Mouse (Mus musculus) forebrain, embryonic 15.5 days (tissue): ENCODE measurements around the gene Prkg1. TPM values are rescaled to one million over a fixed set of nuclear protein-coding genes. Genes with fewer than 3 reads are reported as not detected.

ENCODE experiments used
- ATAC-seq: fragments of 200-750 bp; cut with Nextera tagmentation; replicated peaks from 2 replicates; pipeline ENCODE4 v1.8.0; 2017; ENCODE audit warnings: mild to moderate bottlenecking, moderate TSS enrichment, moderate library complexity
- H3K27ac ChIP-seq: fragments of 300-500 bp; sonication (generic); replicated peaks from 2 replicates; pipeline ENCODE4 v1.5.1; 2015; ENCODE audit warnings: mild to moderate bottlenecking, inconsistent platforms
- H3K27me3 ChIP-seq: fragments of 300-500 bp; sonication (generic); 2 replicates; pipeline ENCODE4 v1.6.1; 2015; ENCODE audit warnings: inconsistent platforms
- H3K36me3 ChIP-seq: fragments of 300-500 bp; sonication (generic); 2 replicates; pipeline ENCODE4 v1.6.1; 2015; ENCODE audit warnings: mild to moderate bottlenecking, inconsistent platforms
- H3K4me1 ChIP-seq: fragments of 300-500 bp; sonication (generic); 2 replicates; pipeline ENCODE4 v1.6.1; 2015; ENCODE audit warnings: inconsistent platforms
- H3K4me2 ChIP-seq: fragments of 300-500 bp; sonication (generic); replicated peaks from 2 replicates; pipeline ENCODE4 v1.6.1; 2015; ENCODE audit warnings: mild to moderate bottlenecking, inconsistent platforms
- H3K4me3 ChIP-seq: fragments of 300-500 bp; sonication (generic); 2 replicates; pipeline ENCODE4 v1.5.1; 2015; ENCODE audit warnings: mild to moderate bottlenecking, inconsistent platforms
- H3K9ac ChIP-seq: fragments of 300-500 bp; sonication (generic); replicated peaks from 2 replicates; pipeline ENCODE4 v1.6.1; 2015; ENCODE audit warnings: mild to moderate bottlenecking, inconsistent platforms
- H3K9me3 ChIP-seq: fragments of 300-500 bp; sonication (generic); 2 replicates; pipeline ENCODE4 v1.6.1; 2016; ENCODE audit warnings: inconsistent platforms
- WGBS: fragments of 180-500 bp; shearing (Covaris S2); methylation state at CpG from one replicate; pipeline ENCODE4 v1.1.7; 2015; ENCODE audit warnings: mixed read lengths; 5-methylcytosine and 5-hydroxymethylcytosine counted together
- polyA plus RNA-seq: library from polyadenylated mRNA; unstranded; fragments of >200 nt; fragmentation: Nextera tagmentation; extraction: Ambion mirVana; gene quantifications from 2 replicates; pipeline ENCODE4 v1.2.1, GENCODE M21; 2015

Gene Prkg1
- 2.2 and 2.4 TPM in 2 replicates for polyA plus RNA-seq

- ATAC-seq = peak; percentile 90
- Histone ChIP-seq H3K4me3 (peak within 1 kb of the TSS; percentile 50), H3K36me3 (no peaks in the 10 kb centered on the region), H3K4me1 (peaks cover 30% of the 10 kb centered on the region), H3K4me2 (peak within 1 kb of the TSS; percentile 99), H3K9me3 (no peaks in the 10 kb centered on the region), H3K27me3 (peaks cover 36% of the 10 kb centered on the region), H3K27ac (no peak within 1 kb of the TSS), H3K9ac (peak within 1 kb of the TSS; percentile 44)
- WGBS = 0% methylated on average over 23 of the region's 23 CpGs
Measured at GRCm38 (mm10) chr19:31764801-31765340, at the start of gene Prkg1. TSS of gene Prkg1 (minus strand) at chr19:31765033.

DNA sequence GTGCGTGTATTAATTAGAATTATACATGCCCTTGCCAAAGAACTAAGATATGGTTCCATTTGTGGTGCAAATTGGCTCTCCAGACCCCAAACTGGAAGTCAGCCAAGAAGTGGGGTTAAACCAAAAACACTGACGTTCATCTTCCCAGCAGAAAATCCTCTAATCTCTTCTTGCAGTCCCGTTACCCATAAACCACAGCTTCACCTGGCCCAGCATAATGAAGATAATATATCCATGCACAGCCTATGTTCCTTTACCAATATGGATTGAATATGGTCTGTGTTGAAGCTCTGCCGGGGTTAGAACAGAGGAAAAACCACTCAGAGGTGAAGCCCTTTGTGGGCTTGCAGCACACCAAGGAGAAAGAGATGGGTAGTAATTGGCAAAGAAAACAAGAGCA lies 48.3 kb upstream of the Prkg1 start:
- no peaks in the 10 kb centered on the region for H3K9me3 ChIP-seq
- no peaks in the 10 kb centered on the region for H3K27me3 ChIP-seq
- no peaks in the 10 kb centered on the region for H3K4me1 ChIP-seq
- no peak overlapping the region for H3K9ac ChIP-seq
- H3K4me3 ChIP-seq = no peak overlapping the region
- ATAC-seq = no peak
- H3K27ac ChIP-seq = no peak overlapping the region
- WGBS = 50% methylated on average over 4 of the region's 4 CpGs
- no peak overlapping the region for H3K4me2 ChIP-seq
- no peaks in the 10 kb centered on the region for H3K36me3 ChIP-seq

DNA sequence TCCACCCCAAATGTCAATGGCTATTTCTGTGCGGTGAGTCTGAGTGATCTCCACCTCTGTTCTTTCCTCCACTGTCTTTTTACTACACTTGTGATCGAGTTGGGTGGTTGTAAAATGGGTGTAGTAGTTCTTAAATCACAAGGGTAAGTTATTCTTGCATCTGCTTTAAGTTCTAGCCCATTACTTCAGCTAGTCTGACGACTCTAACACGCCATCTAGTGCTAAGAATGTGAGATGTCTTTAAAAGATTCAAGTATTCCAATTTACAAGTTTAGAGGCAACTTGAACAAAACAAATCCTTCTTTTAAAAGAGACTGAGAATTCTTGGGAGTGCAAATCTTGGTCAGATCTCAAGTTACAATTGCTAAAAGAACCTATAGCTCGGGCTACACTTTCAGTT lies 46.5 kb upstream of the Prkg1 start:
- Histone ChIP-seq H3K4me2 (no peak overlapping the region), H3K4me3 (no peak overlapping the region), H3K27me3 (no peaks in the 10 kb centered on the region), H3K9me3 (no peaks in the 10 kb centered on the region), H3K9ac (no peak overlapping the region), H3K27ac (no peak overlapping the region), H3K4me1 (no peaks in the 10 kb centered on the region), H3K36me3 (no peaks in the 10 kb centered on the region)
- WGBS = 29% methylated on average over 5 of the region's 5 CpGs
- no peak for ATAC-seq

DNA sequence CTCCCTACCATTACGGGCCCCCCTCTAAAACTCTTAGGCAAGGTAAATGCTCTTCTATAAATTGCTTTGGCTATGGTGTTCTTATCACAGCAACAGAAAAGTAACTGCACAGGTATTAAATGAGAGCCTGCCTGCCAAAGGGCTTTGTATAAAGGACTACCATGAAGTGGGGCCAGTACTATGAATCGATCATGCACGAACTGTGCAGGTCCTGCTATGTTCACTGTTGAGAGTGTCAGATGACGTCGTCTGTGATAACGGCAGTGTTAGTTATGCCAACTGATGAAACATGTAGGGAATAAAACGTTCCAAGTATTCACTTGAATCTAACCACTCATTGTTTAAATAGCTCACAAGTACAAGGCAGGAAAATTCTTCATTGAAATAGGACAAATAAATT lies 40.6 kb upstream of the Prkg1 start:
- WGBS = 61% methylated on average over 7 of the region's 7 CpGs
- 0 out of 2 replicates have a peak, but pooled peaks cover 3% of the 10 kb centered on the region for H3K4me1 ChIP-seq
- H3K4me2 ChIP-seq = no peak overlapping the region
- no peaks in the 10 kb centered on the region for H3K36me3 ChIP-seq
- no peak overlapping the region for H3K27ac ChIP-seq
- H3K4me3 ChIP-seq = no peak overlapping the region
- H3K9ac ChIP-seq = no peak overlapping the region
- ATAC-seq = 0 out of 2 replicates have a peak, but pooled peaks have one; percentile 51
- H3K9me3 ChIP-seq = no peaks in the 10 kb centered on the region
- H3K27me3 ChIP-seq = no peaks in the 10 kb centered on the region

- Histone ChIP-seq H3K36me3 (no peaks in the 10 kb centered on the region), H3K4me2 (no peak overlapping the region), H3K4me3 (no peak overlapping the region), H3K9ac (no peak overlapping the region), H3K27me3 (no peaks in the 10 kb centered on the region), H3K4me1 (no peaks in the 10 kb centered on the region), H3K27ac (no peak overlapping the region), H3K9me3 (no peaks in the 10 kb centered on the region)
- 72% methylated on average over 9 of the region's 9 CpGs for WGBS
- 0 out of 2 replicates have a peak, but pooled peaks have one; percentile 41 for ATAC-seq
Measured at GRCm38 (mm10) chr19:31795485-31796046, 30.7 kb upstream of the Prkg1 start.

DNA sequence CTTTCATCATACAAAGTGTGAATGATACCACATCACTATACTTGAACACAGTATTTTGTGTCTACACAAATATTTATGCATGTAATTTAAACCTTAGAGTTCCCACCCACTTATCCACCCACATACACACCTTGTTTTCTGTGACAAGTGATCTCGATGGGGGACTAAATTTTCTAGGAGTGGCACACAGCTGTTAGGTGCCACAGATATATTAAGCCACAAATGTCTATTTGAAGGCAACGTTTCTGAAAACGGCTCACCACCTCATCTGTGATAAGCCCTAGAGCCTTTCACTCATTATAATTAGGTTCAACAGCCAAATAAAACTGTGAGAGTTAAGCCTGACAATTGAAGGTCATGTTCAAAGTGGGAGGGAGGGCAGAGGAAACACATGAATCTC lies 26.9 kb upstream of the Prkg1 start:
- no peak overlapping the region for H3K9ac ChIP-seq
- H3K4me3 ChIP-seq = no peak overlapping the region
- H3K4me2 ChIP-seq = no peak overlapping the region
- H3K27me3 ChIP-seq = no peaks in the 10 kb centered on the region
- no peak overlapping the region for H3K27ac ChIP-seq
- no peak for ATAC-seq
- no peaks in the 10 kb centered on the region for H3K4me1 ChIP-seq
- no peaks in the 10 kb centered on the region for H3K9me3 ChIP-seq
- 65% methylated on average over 3 of the region's 3 CpGs for WGBS
- no peaks in the 10 kb centered on the region for H3K36me3 ChIP-seq

- Histone ChIP-seq H3K9ac (no peak overlapping the region), H3K27me3 (no peaks in the 10 kb centered on the region), H3K9me3 (no peaks in the 10 kb centered on the region), H3K4me2 (no peak overlapping the region), H3K4me1 (no peaks in the 10 kb centered on the region), H3K36me3 (no peaks in the 10 kb centered on the region), H3K4me3 (no peak overlapping the region), H3K27ac (no peak overlapping the region)
- WGBS = 87% methylated on average over 3 of the region's 3 CpGs
- ATAC-seq = no peak
Measured at GRCm38 (mm10) chr19:31781521-31782018, 16.7 kb upstream of the Prkg1 start.

GRCm38 (mm10) chr19:31781077-31781476 lies 16.2 kb upstream of the Prkg1 start:
- Histone ChIP-seq H3K9ac (no peak overlapping the region), H3K4me1 (no peaks in the 10 kb centered on the region), H3K9me3 (no peaks in the 10 kb centered on the region), H3K36me3 (no peaks in the 10 kb centered on the region), H3K4me2 (no peak overlapping the region), H3K27me3 (no peaks in the 10 kb centered on the region), H3K27ac (no peak overlapping the region), H3K4me3 (no peak overlapping the region)
- ATAC-seq = no peak
- WGBS = 66% methylated on average over 2 of the region's 2 CpGs

DNA sequence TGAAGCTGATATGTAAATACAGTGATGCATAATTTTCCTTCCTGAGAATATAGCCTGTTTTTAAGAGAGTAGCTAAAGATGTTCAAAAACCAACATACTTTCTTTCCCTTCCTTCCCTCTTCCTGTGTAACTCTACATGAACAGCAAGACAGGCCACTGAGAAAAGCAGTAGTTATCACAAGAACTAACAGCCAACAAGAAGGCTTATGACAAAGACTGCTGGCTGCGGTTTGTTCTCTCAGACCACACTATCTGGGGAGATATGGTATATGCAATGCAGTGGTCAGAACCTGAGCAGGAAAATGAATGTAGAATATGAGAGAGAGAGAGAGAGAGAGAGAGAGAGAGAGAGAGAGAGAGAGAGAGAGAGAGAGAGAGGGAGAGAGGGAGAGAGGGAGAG lies 15.4 kb upstream of the Prkg1 start:
- H3K36me3 ChIP-seq = no peaks in the 10 kb centered on the region
- H3K4me1 ChIP-seq = no peaks in the 10 kb centered on the region
- no peak overlapping the region for H3K27ac ChIP-seq
- WGBS = 95% methylated on average over 1 of the region's 1 CpGs
- no peak for ATAC-seq
- H3K4me3 ChIP-seq = no peak overlapping the region
- H3K27me3 ChIP-seq = no peaks in the 10 kb centered on the region
- no peak overlapping the region for H3K4me2 ChIP-seq
- no peak overlapping the region for H3K9ac ChIP-seq
- H3K9me3 ChIP-seq = no peaks in the 10 kb centered on the region

- H3K9ac ChIP-seq = no peak overlapping the region
- no peak overlapping the region for H3K4me2 ChIP-seq
- H3K36me3 ChIP-seq = no peaks in the 10 kb centered on the region
- H3K9me3 ChIP-seq = no peaks in the 10 kb centered on the region
- H3K27me3 ChIP-seq = no peaks in the 10 kb centered on the region
- no peak for ATAC-seq
- H3K4me1 ChIP-seq = no peaks in the 10 kb centered on the region
- 92% methylated on average over 4 of the region's 4 CpGs for WGBS
- no peak overlapping the region for H3K4me3 ChIP-seq
- no peak overlapping the region for H3K27ac ChIP-seq
Measured at GRCm38 (mm10) chr19:31779021-31779420, 14.2 kb upstream of the Prkg1 start.

DNA sequence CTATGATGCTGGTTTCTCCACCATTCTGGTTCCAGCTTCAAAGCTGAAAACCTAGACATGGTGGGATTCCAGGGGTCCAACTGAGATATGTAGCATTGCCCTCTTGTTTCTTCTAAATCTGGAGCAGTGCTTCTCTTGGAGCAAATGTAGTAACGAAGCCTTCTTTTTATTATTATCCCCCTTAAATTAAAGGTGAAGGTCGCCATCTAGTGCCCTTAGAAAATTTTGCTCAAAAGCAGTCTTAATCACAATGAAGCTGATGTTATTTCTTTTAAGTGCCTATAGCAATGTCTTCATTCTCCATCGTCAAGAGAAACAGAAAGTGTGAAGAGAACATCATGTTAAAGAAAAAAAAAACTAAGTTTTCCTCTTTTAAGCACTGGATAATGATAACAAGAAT lies 2.2 kb upstream of the Prkg1 start:
- Histone ChIP-seq H3K4me1 (peaks cover 30% of the 10 kb centered on the region), H3K4me3 (no peak overlapping the region), H3K27me3 (peaks cover 18% of the 10 kb centered on the region), H3K27ac (no peak overlapping the region), H3K4me2 (no peak overlapping the region), H3K36me3 (no peaks in the 10 kb centered on the region), H3K9me3 (no peaks in the 10 kb centered on the region), H3K9ac (no peak overlapping the region)
- no peak for ATAC-seq
- WGBS = 11% methylated on average over 3 of the region's 3 CpGs

- Histone ChIP-seq H3K27ac (no peak overlapping the region), H3K9me3 (no peaks in the 10 kb centered on the region), H3K27me3 (peaks cover 30% of the 10 kb centered on the region), H3K4me2 (peak overlapping the region; percentile 99), H3K9ac (no peak overlapping the region), H3K4me3 (no peak overlapping the region), H3K4me1 (peaks cover 30% of the 10 kb centered on the region), H3K36me3 (no peaks in the 10 kb centered on the region)
- WGBS = 31% methylated on average over 4 of the region's 4 CpGs
- ATAC-seq = peak; percentile 5; the same call in 1 of the 2 replicates
Measured at GRCm38 (mm10) chr19:31765451-31765850, 618 bp upstream of the Prkg1 start.
